ENCODE assay signal across 1 mouse cellular context in genomic region chr7:45709677-45710355, GRCm38 (mm10).
TF ChIP-seq lines count a peak whose summit lies in the region.

No protein-coding gene starts in this region.

TF ChIP-seq in MEL, 35 proteins besides CTCF, POLR2A, EP300 and RAD21:
- 0 out of 2 replicates have a peak, but pooled peaks have one; percentile 75 for TF ChIP-seq POLR2AphosphoS5 (IDR thresholded peaks at IDR 0.05; ENCODE audit: borderline replicate concordance, low read depth, low read length)
- no peak for TF ChIP-seq RCOR1 (IDR thresholded peaks at IDR 0.05; ENCODE audit: low read depth, low read length)
- TF ChIP-seq POLR2AphosphoS2 (IDR thresholded peaks at IDR 0.05; ENCODE audit: low read length) = peak; percentile 46; the same call in 1 of the 2 replicates
